8 mouse cellular contexts compared by ENCODE assay signal in the genomic region with DNA sequence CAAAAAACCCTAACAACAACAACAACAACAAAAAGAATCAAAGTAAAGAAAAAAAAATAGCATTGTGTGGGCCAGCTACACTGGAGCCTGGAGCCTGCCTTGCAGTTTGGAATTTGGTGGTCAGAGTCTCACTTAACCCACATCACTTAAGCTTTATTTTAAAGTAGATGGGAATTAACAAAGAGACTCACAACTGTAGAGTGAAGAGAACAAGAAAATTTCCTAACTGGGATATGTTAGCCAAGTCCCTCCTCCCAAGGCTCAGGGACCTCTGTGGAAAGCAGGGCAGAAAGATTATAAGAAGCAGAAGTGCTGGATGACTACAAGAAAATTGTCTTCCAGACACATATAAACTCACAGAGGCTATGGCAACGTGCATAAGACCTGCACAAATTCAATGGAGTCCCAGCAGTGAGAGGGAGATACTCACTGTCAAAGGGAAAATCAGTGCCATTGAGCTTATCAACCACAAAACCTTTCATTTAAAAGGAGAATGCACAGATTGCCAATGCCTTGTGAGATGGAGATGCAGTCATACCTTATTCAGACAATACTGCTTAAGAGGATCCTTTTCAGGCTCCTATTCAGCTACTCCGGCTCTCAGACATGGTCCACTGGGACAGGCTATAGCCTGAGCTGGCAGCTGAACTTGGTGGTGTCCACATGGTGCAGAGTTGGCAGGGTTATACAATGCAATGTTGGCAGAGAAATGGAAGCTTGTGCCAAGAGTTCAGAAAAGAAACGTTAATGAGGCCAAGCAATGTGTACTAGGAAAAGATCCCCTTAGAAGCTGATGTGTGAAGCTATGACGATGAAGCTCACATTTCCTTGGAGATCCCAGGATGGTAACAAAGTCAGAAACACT.
DNase-seq lines count a peak whose midpoint lies in the region; ATAC-seq and TF ChIP-seq lines count a peak whose summit lies in the region.

No protein-coding gene starts in this region.

- DNase-seq in kidney, adult 11 months, result peak; percentile 4
- no peak for DNase-seq in kidney, postnatal 10 days
- peak; percentile 84 for DNase-seq in adipocyte (ENCODE audit: low spot score)
- DNase-seq in brain, embryonic 14.5 days (ENCODE audit: low read depth), result peak; percentile 86
- peak; percentile 48 to 52 for DNase-seq in heart, postnatal 10 days
- DNase-seq in ovary, adult 18-20 months (ENCODE audit: low spot score), result no peak
- no peak for DNase-seq in thymus, postnatal 25 days

- TF ChIP-seq CTCF in brain, embryonic 14.5 days (IDR thresholded peaks at IDR 0.05; ENCODE audit: borderline replicate concordance, extremely low read depth, insufficient read depth, insufficient read length), result no peak

- no peak for ATAC-seq in megakaryocyte, adult 5-6 weeks (ENCODE audit: poor library complexity, severe bottlenecking)

- no peak for TF ChIP-seq POLR2A in brain, embryonic 14.5 days (IDR thresholded peaks at IDR 0.05; ENCODE audit: borderline replicate concordance, extremely low read depth, insufficient read depth, insufficient read length, poor library complexity, severe bottlenecking)

- intact Hi-C loops in heart, postnatal 10 days (cut with DNase I), result no loop called here

Comparison
In these comparisons a context has a peak if more than half of its experiments do, and no peak if none do; other contexts are left out.
1. DNase-seq: peak in kidney, adult 11 months (single experiment), adipocyte (single experiment), brain, embryonic 14.5 days (single experiment) and heart, postnatal 10 days (2 of 2); none in kidney, postnatal 10 days (single experiment), ovary, adult 18-20 months (single experiment) and thymus, postnatal 25 days (single experiment).